Mouse (Mus musculus) heart, postnatal 0 days (tissue): ENCODE data around the gene Lpin1. TPM values are rescaled to one million over a fixed set of nuclear protein-coding genes. Genes with fewer than 3 reads are reported as not detected.

ENCODE experiments used
- ATAC-seq: fragments of 200-750 bp; cut with Nextera tagmentation; 2 replicates; pipeline ENCODE4 v1.8.0; 2017; ENCODE audit warnings: low read depth, moderate number of reproducible peaks, moderate library complexity; ENCODE audit not compliant: insufficient read depth
- DNase-seq: peaks from one replicate; pipeline ENCODE4 v3.0.0-alpha.2; 2016; ENCODE audit warnings: low spot score
- H3K27ac ChIP-seq: fragments of 300-500 bp; sonication (generic); 2 replicates; pipeline ENCODE4 v1.5.1; 2014; ENCODE audit warnings: low read depth, mild to moderate bottlenecking
- H3K27me3 ChIP-seq: fragments of 300-500 bp; sonication (generic); 2 replicates; pipeline ENCODE4 v1.6.1; 2014; ENCODE audit warnings: low read length, mixed read lengths; ENCODE audit not compliant: control insufficient read depth, insufficient read depth
- H3K36me3 ChIP-seq: fragments of 300-500 bp; sonication (generic); replicated peaks from 2 replicates; pipeline ENCODE4 v1.6.1; 2014; ENCODE audit warnings: low read length, mixed read lengths; ENCODE audit not compliant: control insufficient read depth, insufficient read depth
- H3K4me1 ChIP-seq: fragments of 300-500 bp; sonication (generic); 2 replicates; pipeline ENCODE4 v1.6.1; 2014; ENCODE audit warnings: antibody characterized with exemption; ENCODE audit not compliant: control insufficient read depth, insufficient read depth
- H3K4me2 ChIP-seq: fragments of 300-500 bp; sonication (generic); 2 replicates; pipeline ENCODE4 v1.6.1; 2014; ENCODE audit warnings: low read depth, mild to moderate bottlenecking, low read length, moderate library complexity
- H3K4me3 ChIP-seq: fragments of 300-500 bp; sonication (generic); 2 replicates; pipeline ENCODE4 v1.5.1; 2014; ENCODE audit warnings: low read depth, low read length
- H3K9ac ChIP-seq: fragments of 300-500 bp; sonication (generic); replicated peaks from 2 replicates; pipeline ENCODE4 v1.6.1; 2014; ENCODE audit warnings: low read depth, low read length, mixed read lengths
- H3K9me3 ChIP-seq: fragments of 300-500 bp; sonication (generic); replicated peaks from 2 replicates; pipeline ENCODE4 v1.6.1; 2016; ENCODE audit warnings: low read length; ENCODE audit not compliant: control insufficient read depth
- CTCF ChIP-seq: IDR thresholded peaks from 2 replicates; pipeline ENCODE4 v1.5.1; 2016; ENCODE audit warnings: antibody characterized with exemption, control low read depth, low read depth
- EP300 ChIP-seq: IDR thresholded peaks from 2 replicates; pipeline ENCODE4 v1.6.1; 2016; ENCODE audit warnings: antibody characterized with exemption, low read depth
- WGBS: fragments of 180-500 bp; shearing (Covaris S2); extraction: QIAGEN DNeasy Blood & Tissue Kit; methylation state at CpG from one replicate; pipeline ENCODE4 v1.1.7; 2014; 5-methylcytosine and 5-hydroxymethylcytosine counted together
- polyA plus RNA-seq: library from polyadenylated mRNA; unstranded; fragments of >200 nt; fragmentation: Nextera tagmentation; extraction: Ambion mirVana; gene quantifications from 2 replicates; pipeline ENCODE4 v1.2.1, GENCODE M21; 2015
- total RNA-seq: library from RNA; depleted of rRNA; stranded (reverse); fragments of >200 nt; gene quantifications from 2 replicates; pipeline ENCODE4 v1.2.3, GENCODE M21; 2014; ENCODE audit warnings: low replicate concordance

Lpin1 gene
- total and polyA plus RNA-seq, 2 experiments from 2014 or later, result 11.1 to 24.8 TPM

DNA sequence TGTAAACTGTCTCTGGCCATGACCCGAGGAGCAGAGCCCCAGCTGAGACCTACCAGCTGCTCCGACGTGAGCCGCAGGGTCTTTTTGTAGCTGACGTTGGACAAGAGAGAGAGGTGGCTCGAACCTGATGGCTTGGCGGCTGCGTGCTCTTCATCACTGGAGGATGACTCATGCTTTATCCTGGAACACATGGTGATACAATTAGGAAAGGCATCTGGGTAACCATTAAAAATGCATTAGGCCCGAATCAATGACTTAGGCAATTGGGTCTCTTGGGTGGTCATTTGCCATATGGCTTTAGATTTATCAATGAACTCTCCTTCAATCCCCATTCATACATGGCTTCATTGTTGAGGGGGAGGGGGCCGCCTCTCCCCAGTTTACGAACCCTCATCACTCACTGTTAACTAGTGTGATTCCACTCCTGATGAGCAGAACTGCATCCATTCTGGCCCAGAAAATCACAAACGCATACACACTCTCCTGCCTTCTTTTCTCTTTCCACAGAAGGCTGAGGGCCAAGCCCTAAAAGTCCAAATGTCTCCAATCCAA lies 61.9 kb downstream of the Lpin1 start:
- H3K27me3 ChIP-seq, result no peaks in the 10 kb centered on the region
- no peak overlapping the region for H3K9ac ChIP-seq
- WGBS, result 87% methylated on average over 12 of the region's 12 CpGs
- no peak for DNase-seq
- no peak overlapping the region for H3K4me2 ChIP-seq
- ATAC-seq, result no peak
- H3K4me1 ChIP-seq, result peaks cover 6% of the 10 kb centered on the region; the same call in 1 of the 2 replicates
- H3K27ac ChIP-seq, result no peak overlapping the region
- TF ChIP-seq EP300, result no peak
- TF ChIP-seq CTCF, result no peak
- H3K9me3 ChIP-seq, result no peaks in the 10 kb centered on the region
- H3K36me3 ChIP-seq, result peaks cover 48% of the 10 kb centered on the region
- no peak overlapping the region for H3K4me3 ChIP-seq

- H3K9ac ChIP-seq, result no peak overlapping the region
- H3K4me3 ChIP-seq, result no peak overlapping the region
- no peak overlapping the region for H3K4me2 ChIP-seq
- ATAC-seq, result no peak
- peaks cover 67% of the 10 kb centered on the region for H3K36me3 ChIP-seq
- no peak overlapping the region for H3K27ac ChIP-seq
- no peaks in the 10 kb centered on the region for H3K4me1 ChIP-seq
- DNase-seq, result no peak
- no peaks in the 10 kb centered on the region for H3K27me3 ChIP-seq
- no peak for TF ChIP-seq EP300
- no peak for TF ChIP-seq CTCF
- 90% methylated on average over 5 of the region's 5 CpGs for WGBS
- no peaks in the 10 kb centered on the region for H3K9me3 ChIP-seq
Observed at GRCm38 (mm10) chr12:16541606-16542005, 69.2 kb downstream of the Lpin1 start.

- Histone ChIP-seq H3K27me3 (no peaks in the 10 kb centered on the region), H3K36me3 (peaks cover 63% of the 10 kb centered on the region), H3K9me3 (no peaks in the 10 kb centered on the region), H3K9ac (no peak overlapping the region), H3K27ac (no peak overlapping the region), H3K4me3 (no peak overlapping the region), H3K4me2 (no peak overlapping the region), H3K4me1 (no peaks in the 10 kb centered on the region)
- ATAC-seq, result no peak
- 84% methylated on average over 8 of the region's 8 CpGs for WGBS
- no peak for DNase-seq
- TF ChIP-seq EP300, result no peak
- no peak for TF ChIP-seq CTCF
Observed at GRCm38 (mm10) chr12:16540712-16541111, 70.1 kb downstream of the Lpin1 start.

- Histone ChIP-seq H3K36me3 (peaks cover 59% of the 10 kb centered on the region), H3K4me1 (no peaks in the 10 kb centered on the region), H3K4me2 (no peak overlapping the region), H3K27ac (no peak overlapping the region), H3K27me3 (no peaks in the 10 kb centered on the region), H3K9me3 (no peaks in the 10 kb centered on the region), H3K9ac (no peak overlapping the region), H3K4me3 (no peak overlapping the region)
- no peak for ATAC-seq
- WGBS, result 75% methylated on average over 5 of the region's 5 CpGs
- no peak for TF ChIP-seq EP300
- no peak for TF ChIP-seq CTCF
- no peak for DNase-seq
Observed at GRCm38 (mm10) chr12:16539965-16540661, 70.7 kb downstream of the Lpin1 start.

GRCm38 (mm10) chr12:16533331-16533828 lies 77.4 kb downstream of the Lpin1 start:
- Histone ChIP-seq H3K27me3 (no peaks in the 10 kb centered on the region), H3K4me2 (no peak overlapping the region), H3K9me3 (no peaks in the 10 kb centered on the region), H3K36me3 (peaks cover 14% of the 10 kb centered on the region), H3K9ac (no peak overlapping the region), H3K27ac (peak overlapping the region; percentile 43), H3K4me3 (no peak overlapping the region), H3K4me1 (no peaks in the 10 kb centered on the region)
- peak; percentile 72 for ATAC-seq
- TF ChIP-seq EP300 (no peak), CTCF (peak; percentile 84)
- peak; percentile 90 for DNase-seq
- 24% methylated on average over 4 of the region's 4 CpGs for whole genome bisulfite sequencing
